Mouse (Mus musculus) brain, embryonic 14.5 days (tissue): Measurements from ENCODE around the gene Cast.

Source experiments
- CTCF ChIP-seq: fragments of 200-500 bp; IDR thresholded peaks from 2 replicates; pipeline ENCODE4 v1.5.1; 2012; ENCODE audit warnings: inconsistent platforms, mild to moderate bottlenecking, moderate library complexity, borderline replicate concordance; ENCODE audit not compliant: insufficient read depth, insufficient read length; ENCODE audit errors: extremely low read depth
- POLR2A ChIP-seq: fragments of 200-500 bp; IDR thresholded peaks from 2 replicates; pipeline ENCODE4 v1.6.1; 2012; ENCODE audit warnings: mild to moderate bottlenecking, inconsistent platforms, borderline replicate concordance; ENCODE audit not compliant: poor library complexity, insufficient read depth, insufficient read length, severe bottlenecking; ENCODE audit errors: extremely low read depth

- no peak for TF ChIP-seq CTCF
- no peak for TF ChIP-seq POLR2A
Measured at GRCm38 (mm10) chr13:74762741-74763140, 45.9 kb downstream of the Cast start.
